Mouse (Mus musculus) kidney, postnatal 10 days (tissue): Measurements from ENCODE around the gene Gsk3b.
"Not testable (repeated sequence)": the region's sequence is repeated elsewhere in the genome, so short reads cannot be mapped to it uniquely, and the experiment has no call there.

Experiments used
- DNase-seq: peaks from one replicate; pipeline ENCODE4 v3.0.0; 2021; ENCODE audit warnings: mixed read lengths

Gsk3b gene

DNA sequence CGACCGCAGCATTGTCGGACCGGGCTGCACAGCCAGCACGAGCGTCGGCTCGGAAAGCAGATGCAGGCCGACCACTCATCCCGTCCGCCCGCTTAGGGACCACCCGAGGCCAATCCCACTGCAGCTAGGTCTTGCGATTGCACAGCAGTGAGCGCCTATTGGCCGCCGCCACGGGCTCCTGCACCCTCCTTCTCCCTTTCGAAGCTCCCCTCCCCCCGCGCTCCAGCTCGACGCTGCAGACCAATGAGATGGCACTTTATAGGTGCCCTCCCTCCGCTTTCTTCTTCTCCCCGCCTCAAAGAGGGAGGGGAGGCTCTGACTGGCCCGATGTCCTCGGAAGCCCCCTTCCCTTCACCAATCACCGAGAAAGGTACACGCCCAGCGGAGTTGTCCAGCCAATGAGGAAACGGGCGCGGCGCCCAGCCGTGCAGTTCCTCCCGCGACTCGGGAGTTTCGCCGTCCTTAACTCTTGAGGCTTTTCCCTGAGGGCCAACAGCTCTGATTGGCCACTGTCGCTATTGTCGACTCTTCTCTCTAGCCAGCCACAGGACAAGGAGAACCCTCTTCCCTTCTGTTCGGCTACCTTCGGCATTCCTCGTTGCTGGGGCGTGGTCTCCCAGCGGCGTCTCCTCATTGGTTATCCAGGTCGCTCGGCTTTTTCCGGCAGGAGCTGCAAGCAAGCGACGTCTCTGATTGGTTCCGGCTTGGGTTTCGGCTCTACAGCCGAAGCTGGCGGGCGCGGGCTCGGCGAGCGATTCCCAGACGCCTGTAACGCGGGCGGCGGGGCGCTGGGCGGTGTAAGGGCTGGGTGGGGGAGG lies at the start of gene Gsk3b:
Gene Gsk3b (plus strand): TSS at position 373 of the 818 bp plus-strand sequence.
- peak; percentile 99 for DNase-seq

DNA sequence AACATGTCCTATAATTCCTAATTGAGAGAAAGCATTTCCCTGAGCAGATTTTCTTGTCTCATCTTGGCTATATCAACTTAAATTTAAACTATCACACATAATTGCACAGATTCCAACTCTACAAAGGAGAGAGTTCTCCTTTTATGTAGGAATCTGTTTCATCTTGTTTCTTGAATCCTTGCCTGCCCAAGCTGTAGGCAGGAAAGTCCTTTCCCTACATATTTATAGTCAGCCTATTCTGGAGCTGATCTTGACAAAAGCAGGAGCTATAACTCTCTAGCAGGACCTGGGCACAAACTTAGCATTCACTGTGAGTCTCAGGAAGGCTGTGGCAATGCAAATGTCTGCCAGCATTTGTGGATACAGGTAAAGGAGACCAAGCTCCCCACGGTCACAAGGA lies 46.6 kb upstream of the Gsk3b start:
- DNase-seq = no peak

- DNase-seq = no peak
Observed at GRCm38 (mm10) chr16:38044551-38044950, 44.2 kb upstream of the Gsk3b start.

DNA sequence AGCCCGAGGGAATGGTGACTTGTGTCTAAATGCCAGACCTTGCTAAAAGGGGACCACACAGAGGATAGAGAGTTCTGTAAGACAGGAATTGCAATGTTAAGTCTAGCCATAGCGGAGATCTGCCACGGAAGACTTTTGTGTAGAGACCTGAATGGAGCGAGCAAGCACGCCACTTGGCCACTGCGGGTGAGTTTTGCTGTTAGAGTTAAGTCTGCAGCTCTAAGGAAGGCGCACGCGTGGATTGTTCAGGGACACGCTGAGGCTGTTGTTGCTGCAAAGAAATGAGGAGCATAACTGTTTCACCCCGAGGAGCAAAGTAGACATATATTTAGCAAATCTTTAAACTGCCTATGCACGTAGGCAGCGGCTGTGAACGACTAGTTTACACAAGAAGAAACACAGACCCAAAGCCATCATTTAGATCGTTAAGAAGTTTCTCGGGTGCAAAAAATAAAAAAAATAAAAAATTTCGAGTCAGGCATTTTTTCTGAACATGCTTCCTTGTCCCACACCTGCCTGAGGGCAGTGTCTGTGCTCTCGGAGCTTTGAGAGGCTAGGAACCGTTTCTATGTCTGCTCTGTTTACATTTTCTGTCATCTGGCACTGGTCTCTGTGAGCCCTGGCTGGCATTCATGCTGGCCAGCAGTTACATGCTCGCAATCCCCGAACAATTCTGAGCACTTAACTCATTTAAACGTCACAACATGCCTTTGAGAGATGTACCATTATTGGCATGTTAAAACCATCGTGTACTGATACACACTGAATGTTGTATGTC lies 40.8 kb upstream of the Gsk3b start:
- peak; percentile 19 for DNase-seq

DNA sequence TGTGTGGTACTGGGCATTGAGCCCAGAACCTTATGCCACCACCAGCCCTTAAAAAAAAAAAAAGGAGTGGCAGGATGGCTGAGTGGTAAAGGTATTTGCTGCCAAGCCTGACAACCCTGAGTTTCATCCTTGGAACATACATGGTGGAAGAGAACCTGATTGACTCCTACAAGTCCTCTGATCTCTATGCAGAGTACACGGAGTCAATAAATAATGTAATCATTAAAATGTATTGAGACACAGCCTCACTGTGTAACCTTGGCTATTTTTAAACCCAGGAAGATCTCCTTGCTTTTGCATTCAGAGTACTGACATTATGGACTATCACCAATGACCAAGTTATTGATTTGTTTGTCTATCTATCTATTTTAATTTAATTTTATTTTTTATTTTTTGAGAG lies 30.9 kb upstream of the Gsk3b start:
- no peak for DNase-seq

GRCm38 (mm10) chr16:38058836-38059235 lies 30.0 kb upstream of the Gsk3b start:
- DNase-seq = no peak

DNA sequence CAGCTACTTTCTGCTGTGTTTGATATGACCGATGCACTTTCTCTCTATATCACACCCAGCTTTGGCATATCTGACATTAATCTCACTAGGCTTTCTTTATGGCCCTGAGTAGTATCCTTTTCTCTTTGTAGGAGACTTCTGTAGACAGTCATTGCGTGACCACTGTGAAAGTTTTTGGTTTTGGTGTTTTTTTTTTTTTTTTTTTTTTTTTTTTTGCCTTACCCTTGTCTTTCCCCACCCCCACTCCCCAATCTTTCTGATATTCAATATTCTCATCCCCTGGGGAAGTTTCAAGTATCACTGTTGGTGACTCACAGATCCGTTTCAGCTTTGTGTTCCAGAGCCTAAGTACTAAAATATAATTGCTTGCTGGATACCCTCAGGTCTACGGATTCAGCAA lies 29.2 kb upstream of the Gsk3b start:
- no peak for DNase-seq

DNA sequence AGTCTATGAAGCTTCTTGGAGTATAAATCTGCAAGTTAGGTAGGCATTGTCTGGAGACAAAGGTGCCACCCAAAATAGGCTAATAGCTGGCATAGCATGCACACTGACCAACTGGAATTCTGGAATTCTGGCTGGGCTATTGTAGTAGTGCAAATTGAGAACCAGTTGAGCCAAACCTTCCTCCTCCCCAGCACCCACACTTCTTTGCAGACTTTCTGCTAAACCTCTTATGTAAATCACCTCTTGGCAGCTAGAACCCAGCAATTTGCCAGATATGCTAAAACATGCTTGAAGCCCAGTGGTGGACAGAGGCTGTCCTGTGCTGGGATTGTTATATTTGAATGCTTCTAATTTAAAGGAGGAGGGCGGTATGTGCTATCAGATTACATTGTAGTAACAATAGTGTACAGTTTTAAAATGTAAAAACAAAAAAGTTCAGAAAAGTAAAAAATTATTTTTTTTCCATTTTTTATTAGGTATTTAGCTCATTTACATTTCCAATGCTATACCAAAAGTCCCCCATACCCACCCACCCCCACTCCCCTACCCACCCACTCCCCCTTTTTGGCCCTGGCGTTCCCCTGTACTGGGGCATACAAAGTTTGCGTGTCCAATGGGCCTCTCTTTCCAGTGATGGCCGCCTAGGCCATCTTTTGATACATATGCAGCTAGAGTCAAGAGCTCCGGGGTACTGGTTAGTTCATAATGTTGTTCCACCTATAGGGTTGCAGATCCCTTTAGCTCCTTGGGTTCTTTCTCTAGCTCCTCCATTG lies 14.8 kb upstream of the Gsk3b start:
- DNase-seq = not testable (repeated sequence)

- DNase-seq = no peak
Observed at GRCm38 (mm10) chr16:38080201-38080600, 8.6 kb upstream of the Gsk3b start.

- DNase-seq = no peak
Observed at GRCm38 (mm10) chr16:38087231-38087630, 1.6 kb upstream of the Gsk3b start.

DNA sequence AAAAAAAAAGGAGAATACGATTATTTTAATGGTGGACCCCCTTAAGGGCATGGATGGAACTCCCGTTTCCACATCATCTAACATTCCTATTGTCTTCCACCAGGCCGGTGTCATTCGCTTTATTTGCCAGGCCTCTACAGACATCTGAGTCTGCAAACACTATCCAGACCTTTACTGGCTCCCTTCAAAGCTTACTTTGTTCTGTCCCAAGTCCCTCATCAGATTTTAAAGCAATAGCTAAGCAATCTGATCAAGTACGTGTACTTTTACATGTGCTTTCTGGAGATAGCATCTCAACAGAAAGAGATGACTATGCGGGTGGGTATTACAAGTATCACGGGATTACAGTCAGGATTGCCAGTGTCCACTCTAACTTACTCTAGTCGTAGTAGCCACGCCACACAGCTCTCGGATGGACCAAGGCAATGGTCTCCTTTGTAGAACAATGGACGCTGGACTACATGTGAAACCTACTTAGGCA lies 1.1 kb upstream of the Gsk3b start:
- DNase-seq = no peak

DNA sequence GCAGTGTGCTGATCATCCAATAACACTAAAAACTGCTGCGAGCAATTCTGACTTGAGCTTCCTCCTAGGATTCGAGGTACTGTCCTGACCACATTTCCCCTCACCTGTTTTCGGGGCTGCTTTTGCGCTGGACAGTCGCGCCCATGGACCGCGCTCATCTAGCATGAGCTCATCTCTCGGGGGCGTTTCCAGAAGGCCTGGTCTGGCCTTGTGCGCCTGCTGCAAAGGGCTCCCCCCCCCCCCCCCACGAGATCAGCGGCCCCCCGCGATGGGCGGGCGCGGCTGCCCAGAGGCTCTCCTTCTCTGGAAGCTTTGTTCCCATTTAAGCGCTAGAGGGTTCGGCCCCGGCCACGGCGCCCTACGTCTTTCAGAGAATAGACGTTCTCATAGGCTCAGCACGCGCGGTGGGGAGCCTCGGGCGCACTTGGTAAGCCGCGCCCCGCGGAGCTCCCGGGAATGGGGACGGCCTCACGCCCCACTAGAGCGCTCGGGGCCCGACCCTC lies 624 bp upstream of the Gsk3b start:
- no peak for DNase-seq

DNA sequence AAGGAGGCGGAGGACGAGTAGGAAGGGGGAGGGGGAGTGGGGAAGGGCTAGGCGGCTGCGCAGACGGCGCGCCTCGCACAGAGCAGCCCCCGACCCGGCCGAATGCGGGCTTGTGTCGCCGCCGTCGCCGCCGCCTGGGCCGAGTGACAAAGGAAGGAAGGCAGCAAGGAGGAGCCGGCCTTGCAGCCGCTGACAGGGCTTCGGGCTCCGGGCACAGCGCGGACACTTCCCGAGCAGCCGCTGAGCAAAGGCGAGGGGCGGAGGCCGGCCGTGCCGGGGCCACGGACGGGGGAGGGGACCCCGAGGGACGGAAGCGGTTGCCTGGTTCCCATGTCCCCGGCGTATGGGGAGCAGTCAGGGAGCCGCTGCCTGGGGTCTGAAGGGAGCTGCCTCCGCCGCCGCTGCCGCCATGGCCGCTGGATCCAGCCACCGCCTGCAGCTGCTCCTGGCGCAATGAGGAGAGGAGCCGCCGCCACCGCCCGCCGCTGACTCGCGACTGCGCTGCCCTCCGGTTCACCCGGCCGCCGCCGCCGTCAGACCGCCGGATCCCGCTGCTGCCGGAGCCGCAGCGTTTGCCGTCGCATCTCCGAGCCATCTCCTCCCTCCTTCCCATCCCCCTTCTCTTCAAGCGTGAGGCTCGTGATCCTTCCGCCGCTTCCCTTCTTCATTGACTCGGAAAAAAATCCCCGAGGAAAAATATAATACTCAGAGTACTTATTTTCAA lies 808 bp downstream of the Gsk3b start:
- DNase-seq = no peak

DNA sequence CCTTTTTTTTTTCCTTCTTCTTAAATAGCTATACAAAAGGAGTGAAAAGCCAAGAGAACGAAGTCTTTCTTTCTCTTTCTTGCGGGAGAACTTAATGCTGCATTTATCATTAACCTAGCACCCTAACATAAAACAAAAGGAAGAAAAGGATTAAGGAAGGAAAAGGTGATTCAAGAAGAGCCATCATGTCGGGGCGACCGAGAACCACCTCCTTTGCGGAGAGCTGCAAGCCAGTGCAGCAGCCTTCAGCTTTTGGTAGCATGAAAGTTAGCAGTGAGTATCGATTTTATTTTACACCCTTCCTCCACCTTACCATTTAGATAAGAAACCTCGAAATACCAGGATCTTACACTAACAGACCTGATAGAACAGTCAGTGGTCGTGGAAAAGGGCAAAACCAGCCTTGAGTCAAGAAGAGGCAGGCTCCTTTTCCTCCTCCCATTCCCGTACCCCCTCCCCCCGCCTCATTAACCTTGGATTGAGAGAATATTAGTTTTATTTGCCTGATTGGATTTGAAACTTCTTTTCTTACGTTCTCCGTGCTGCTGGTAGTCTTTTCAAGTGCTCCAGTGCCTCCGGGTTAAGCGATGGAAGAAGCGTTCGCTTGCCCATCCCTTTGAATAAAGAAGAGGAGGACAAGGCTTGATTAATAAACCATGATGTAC lies 1.7 kb downstream of the Gsk3b start:
- DNase-seq = peak; percentile 31

- DNase-seq = no peak
Observed at GRCm38 (mm10) chr16:38091041-38091440, 2.2 kb downstream of the Gsk3b start.

DNA sequence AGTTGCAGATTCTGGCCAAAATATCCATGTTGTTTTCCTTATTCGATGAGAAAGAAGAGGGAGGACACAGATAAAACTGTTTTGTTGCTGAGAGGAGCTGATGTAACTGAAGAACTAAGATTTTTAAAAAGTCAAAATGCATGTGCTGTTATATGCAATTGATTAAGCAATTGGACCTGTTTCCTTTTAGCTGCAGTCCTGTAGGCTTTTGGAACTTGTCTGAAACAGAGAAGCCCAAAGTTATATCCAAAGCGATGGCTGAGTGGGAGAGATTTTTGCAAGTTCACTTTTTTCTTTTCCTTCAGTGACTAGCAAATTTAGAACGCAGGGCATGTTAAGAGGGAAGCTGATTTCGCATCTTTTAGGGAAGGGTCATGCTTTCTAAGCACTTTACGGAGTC lies 2.9 kb downstream of the Gsk3b start:
- no peak for DNase-seq

DNA sequence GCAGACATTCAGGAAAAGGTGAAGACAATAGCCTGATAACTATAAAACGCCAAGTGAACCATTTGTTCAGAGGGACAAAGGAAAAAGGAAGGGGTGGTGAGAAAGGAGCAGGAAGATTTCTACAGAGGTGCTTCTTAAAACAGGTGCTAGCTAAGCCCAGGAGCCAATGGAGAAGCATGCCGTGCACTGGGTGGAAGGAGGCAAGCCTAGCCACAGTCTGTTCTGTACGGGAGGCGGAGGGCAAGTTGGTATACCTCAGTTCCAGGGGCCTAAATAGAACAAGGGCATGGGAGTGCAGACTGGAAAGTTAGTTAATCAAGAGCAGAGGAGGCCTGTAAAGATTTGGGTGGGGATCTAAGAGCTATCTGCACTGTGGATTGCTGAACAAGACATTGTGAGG lies 3.8 kb downstream of the Gsk3b start:
- peak; percentile 32 for DNase-seq

DNA sequence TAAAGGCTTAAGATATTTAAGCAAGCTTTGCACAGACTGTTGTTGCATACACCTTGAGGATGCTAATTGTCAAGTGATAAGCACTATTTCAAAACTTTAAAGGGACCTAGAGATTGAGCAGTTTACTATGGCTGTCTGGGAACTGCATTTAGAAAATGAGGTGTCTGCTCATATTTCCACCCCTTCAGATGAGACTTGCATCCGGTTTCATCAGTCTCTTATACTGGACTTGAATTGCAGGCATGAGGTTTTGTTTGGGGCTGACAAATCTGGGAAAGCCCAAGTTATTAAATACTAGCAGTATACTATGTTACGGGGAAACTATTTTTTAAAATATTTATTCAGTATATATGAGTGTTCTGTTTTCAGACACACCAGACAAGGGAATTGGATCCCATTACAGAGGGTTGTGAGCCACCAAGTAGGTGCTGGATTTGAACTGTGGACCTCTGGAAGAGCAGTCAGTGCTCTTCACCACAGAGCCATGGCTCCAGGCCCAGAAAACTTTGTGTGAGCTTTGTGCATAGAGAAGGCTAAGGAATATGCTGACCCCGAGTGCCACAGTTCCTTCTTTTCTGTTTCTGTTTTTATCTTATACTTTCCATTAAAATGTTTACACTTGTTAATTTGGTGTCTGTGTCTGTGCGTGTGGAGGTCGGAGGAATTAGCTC lies 6.5 kb downstream of the Gsk3b start:
- no peak for DNase-seq

GRCm38 (mm10) chr16:38097521-38097920 lies 8.7 kb downstream of the Gsk3b start:
- DNase-seq = no peak

GRCm38 (mm10) chr16:38099325-38099724 lies 10.5 kb downstream of the Gsk3b start:
- no peak for DNase-seq

DNA sequence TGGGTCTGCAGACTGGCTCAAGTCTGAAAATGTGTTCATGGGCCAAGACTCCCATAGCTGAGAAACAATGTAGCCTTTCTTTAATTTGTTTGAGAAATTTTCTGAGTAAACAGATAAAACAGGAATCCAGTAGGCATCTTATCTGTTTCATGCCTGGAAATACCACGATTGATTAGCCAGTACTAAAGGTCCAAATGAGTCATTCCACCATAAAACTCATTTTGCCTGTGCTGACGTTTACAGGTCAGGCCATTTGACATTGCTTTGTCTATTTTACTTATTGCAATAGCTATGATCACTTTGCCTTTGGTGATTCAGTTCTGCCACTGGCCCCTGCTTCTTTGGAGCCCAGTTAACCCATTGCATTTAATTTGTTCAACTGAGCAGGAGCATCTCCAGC lies 11.8 kb downstream of the Gsk3b start:
- DNase-seq = no peak
